In the genomic region with DNA sequence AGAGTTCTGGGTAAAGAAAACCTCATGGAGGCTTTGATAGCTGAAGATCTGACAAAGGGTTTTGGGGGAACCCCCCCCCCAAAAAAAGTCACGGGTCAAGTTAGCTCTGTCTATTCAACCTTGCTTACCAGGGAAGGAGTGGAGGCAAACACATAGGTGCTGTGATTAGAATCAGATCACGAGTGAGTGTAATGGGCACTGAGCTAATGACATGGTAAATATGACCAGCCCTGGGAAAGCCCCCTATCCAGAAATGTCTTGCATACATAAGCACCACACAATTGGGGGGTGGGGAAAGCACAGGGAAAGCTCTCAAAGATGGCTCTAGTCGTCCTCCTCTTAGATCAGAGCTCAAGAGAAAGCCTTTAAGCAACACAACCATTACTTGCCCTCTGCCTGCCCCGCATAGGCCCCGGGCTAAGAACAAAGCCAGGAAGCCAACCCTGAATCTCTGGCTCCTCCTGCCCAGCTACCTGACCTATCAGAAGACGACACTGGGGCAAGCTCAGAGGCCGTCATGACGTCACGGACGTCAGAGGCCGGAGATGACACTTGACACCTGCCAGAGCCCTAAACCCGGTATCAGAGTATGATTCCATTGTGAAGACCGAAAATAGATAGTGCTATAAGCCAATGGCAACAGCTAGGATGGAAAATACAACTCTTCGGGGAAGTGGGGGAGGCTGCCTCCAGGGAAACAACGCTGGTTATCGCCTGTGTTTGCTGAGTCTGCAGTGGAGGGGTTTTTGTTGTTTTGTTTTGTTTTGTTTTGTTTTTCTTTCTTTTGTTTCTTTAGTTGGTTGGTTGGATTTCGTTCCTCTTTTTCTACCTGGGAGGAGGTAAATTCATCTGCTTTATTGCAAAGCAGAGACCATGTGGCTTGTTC, we compare ENCODE assay signal across 14 mouse cellular contexts. TPM values are rescaled to one million over a fixed set of nuclear protein-coding genes. Genes with fewer than 3 reads are reported as not detected.
DNase-seq lines count a peak whose midpoint lies in the region; ATAC-seq and TF ChIP-seq lines count a peak whose summit lies in the region.
"Had no signal": no experiment of that assay in that cellular context is flagged by ENCODE, and none has a peak within 500 bp of the region (broad histone marks: within the 10 kb centered on the region; RNA-seq: fewer than 3 reads in every experiment).

No protein-coding gene starts in this region.

- DNase-seq in kidney, postnatal 0 days (ENCODE audit: low spot score), result peak; percentile 23
- no peak for DNase-seq in kidney, adult 9 months
- DNase-seq in embryo, embryonic 9.5 days (ENCODE audit: extremely low spot score), result peak; percentile 15
- no peak for DNase-seq in liver, postnatal 0 days
- no peak for DNase-seq in left cerebral cortex, postnatal 36 days (ENCODE audit: low spot score in 2 of 2)
- DNase-seq: adrenal gland, adult 8-10 months; cerebellum, adult 9-11 months; midbrain, embryonic 14.5 days had no signal

- ATAC-seq in kidney, postnatal 0 days (replicated peaks; ENCODE audit: low FRiP score, low read depth), result 0 out of 2 replicates have a peak, but pooled peaks have one; percentile 17
- ATAC-seq in heart, embryonic 16.5 days (replicated peaks; ENCODE audit: extremely low read depth, insufficient read depth, low FRiP score), result peak; percentile 89
- peak; percentile 41; the same call in 1 of the 2 replicates for ATAC-seq in liver, postnatal 0 days
- ATAC-seq in forebrain, embryonic 13.5 days, result no peak
- no peak for ATAC-seq in hindbrain, embryonic 16.5 days
- ATAC-seq: forebrain, embryonic 15.5 days; intestine, embryonic 15.5 days had no signal

- no peak for TF ChIP-seq CTCF in kidney, postnatal 0 days (IDR thresholded peaks at IDR 0.05; ENCODE audit: low read depth)
- no peak for TF ChIP-seq CTCF in liver, postnatal 0 days (IDR thresholded peaks at IDR 0.05; ENCODE audit: low read depth)

- no peaks in the 10 kb centered on the region for H3K27me3 ChIP-seq in kidney, postnatal 0 days (ENCODE audit: insufficient read depth, low read length)
- H3K27me3 ChIP-seq in heart, embryonic 16.5 days (ENCODE audit: control insufficient read depth, insufficient read depth, low read length), result no peaks in the 10 kb centered on the region
- H3K27me3 ChIP-seq in liver, postnatal 0 days (ENCODE audit: insufficient read depth, low read length), result no peaks in the 10 kb centered on the region
- no peaks in the 10 kb centered on the region for H3K27me3 ChIP-seq in forebrain, embryonic 13.5 days
- H3K27me3 ChIP-seq in hindbrain, embryonic 16.5 days (replicated peaks; ENCODE audit: control insufficient read depth, insufficient read depth, low read length), result no peaks in the 10 kb centered on the region
- H3K27me3 ChIP-seq: forebrain, embryonic 15.5 days; intestine, embryonic 15.5 days; limb, embryonic 12.5 days had no signal

- WGBS in kidney, postnatal 0 days, result 50% methylated on average over 17 of the region's 17 CpGs
- 38% methylated on average over 17 of the region's 17 CpGs for WGBS in heart, embryonic 16.5 days
- 59% methylated on average over 17 of the region's 17 CpGs for WGBS in liver, postnatal 0 days (ENCODE audit: insufficient replicate concordance)
- WGBS in forebrain, embryonic 13.5 days, result 69% methylated on average over 17 of the region's 17 CpGs
- WGBS in hindbrain, embryonic 16.5 days, result 68% methylated on average over 17 of the region's 17 CpGs

- no peak overlapping the region for H3K4me2 ChIP-seq in kidney, postnatal 0 days (ENCODE audit: low read length)
- peak overlapping the region; percentile 37 for H3K4me2 ChIP-seq in heart, embryonic 16.5 days (ENCODE audit: low read depth, low read length)
- H3K4me2 ChIP-seq in liver, postnatal 0 days (ENCODE audit: low read depth, low read length), result no peak overlapping the region
- H3K4me2 ChIP-seq in forebrain, embryonic 13.5 days, result no peak overlapping the region
- H3K4me2 ChIP-seq in hindbrain, embryonic 16.5 days (ENCODE audit: low read length), result no peak overlapping the region
- H3K4me2 ChIP-seq: forebrain, embryonic 15.5 days; intestine, embryonic 15.5 days; limb, embryonic 12.5 days had no signal

- H3K4me1 ChIP-seq in kidney, postnatal 0 days (replicated peaks; ENCODE audit: insufficient read depth, low read length), result no peaks in the 10 kb centered on the region
- H3K4me1 ChIP-seq in heart, embryonic 16.5 days (ENCODE audit: control insufficient read depth, insufficient read depth, low read length), result no peaks in the 10 kb centered on the region
- 0 out of 2 replicates have a peak, but pooled peaks cover 4% of the 10 kb centered on the region for H3K4me1 ChIP-seq in liver, postnatal 0 days (ENCODE audit: insufficient read depth)
- H3K4me1 ChIP-seq in forebrain, embryonic 13.5 days, result no peaks in the 10 kb centered on the region
- no peaks in the 10 kb centered on the region for H3K4me1 ChIP-seq in hindbrain, embryonic 16.5 days (ENCODE audit: control insufficient read depth, insufficient read depth, low read depth, low read length)
- H3K4me1 ChIP-seq: forebrain, embryonic 15.5 days; intestine, embryonic 15.5 days had no signal

- H3K9ac ChIP-seq in kidney, postnatal 0 days (ENCODE audit: low read depth, low read length), result no peak overlapping the region
- no peak overlapping the region for H3K9ac ChIP-seq in heart, embryonic 16.5 days (ENCODE audit: low read length)
- H3K9ac ChIP-seq in liver, postnatal 0 days (replicated peaks), result no peak overlapping the region
- H3K9ac ChIP-seq in forebrain, embryonic 13.5 days, result no peak overlapping the region
- no peak overlapping the region for H3K9ac ChIP-seq in hindbrain, embryonic 16.5 days (ENCODE audit: low read depth, low read length)
- H3K9ac ChIP-seq: forebrain, embryonic 15.5 days; intestine, embryonic 15.5 days; limb, embryonic 12.5 days had no signal

- TF ChIP-seq EP300 in liver, postnatal 0 days (IDR thresholded peaks at IDR 0.05; ENCODE audit: low read depth), result no peak

- H3K27ac ChIP-seq in kidney, postnatal 0 days, result no peak overlapping the region
- H3K27ac ChIP-seq in heart, embryonic 16.5 days (ENCODE audit: low read length), result peak overlapping the region; percentile 54
- no peak overlapping the region for H3K27ac ChIP-seq in liver, postnatal 0 days (ENCODE audit: low read depth)
- H3K27ac ChIP-seq in forebrain, embryonic 13.5 days, result no peak overlapping the region
- H3K27ac ChIP-seq in hindbrain, embryonic 16.5 days (ENCODE audit: low read depth, low read length), result no peak overlapping the region
- H3K27ac ChIP-seq: forebrain, embryonic 15.5 days; intestine, embryonic 15.5 days; limb, embryonic 12.5 days had no signal

- no peaks in the 10 kb centered on the region for H3K9me3 ChIP-seq in kidney, postnatal 0 days (replicated peaks; ENCODE audit: low read length)
- no peaks in the 10 kb centered on the region for H3K9me3 ChIP-seq in heart, embryonic 16.5 days (replicated peaks; ENCODE audit: control insufficient read depth, low read length)
- H3K9me3 ChIP-seq in liver, postnatal 0 days (ENCODE audit: low read length), result no peaks in the 10 kb centered on the region
- H3K9me3 ChIP-seq in forebrain, embryonic 13.5 days (replicated peaks), result no peaks in the 10 kb centered on the region
- H3K9me3 ChIP-seq in hindbrain, embryonic 16.5 days (ENCODE audit: control insufficient read depth, low read length), result no peaks in the 10 kb centered on the region
- H3K9me3 ChIP-seq: forebrain, embryonic 15.5 days; intestine, embryonic 15.5 days; limb, embryonic 12.5 days had no signal

- H3K36me3 ChIP-seq in kidney, postnatal 0 days (ENCODE audit: insufficient read depth, low read length), result no peaks in the 10 kb centered on the region
- no peaks in the 10 kb centered on the region for H3K36me3 ChIP-seq in heart, embryonic 16.5 days (ENCODE audit: control insufficient read depth, insufficient read depth)
- no peaks in the 10 kb centered on the region for H3K36me3 ChIP-seq in liver, postnatal 0 days (replicated peaks; ENCODE audit: insufficient read depth, low read length)
- H3K36me3 ChIP-seq in forebrain, embryonic 13.5 days (ENCODE audit: poor library complexity, severe bottlenecking), result no peaks in the 10 kb centered on the region
- H3K36me3 ChIP-seq in hindbrain, embryonic 16.5 days (ENCODE audit: control insufficient read depth, insufficient read depth, low read length), result no peaks in the 10 kb centered on the region
- H3K36me3 ChIP-seq: forebrain, embryonic 15.5 days; intestine, embryonic 15.5 days; limb, embryonic 12.5 days had no signal

- H3K4me3 ChIP-seq in kidney, postnatal 0 days (replicated peaks; ENCODE audit: low read depth, low read length), result no peak overlapping the region
- H3K4me3 ChIP-seq in heart, embryonic 16.5 days (ENCODE audit: low read length), result no peak overlapping the region
- H3K4me3 ChIP-seq in liver, postnatal 0 days (ENCODE audit: low read depth, low read length), result no peak overlapping the region
- H3K4me3 ChIP-seq in forebrain, embryonic 13.5 days, result no peak overlapping the region
- H3K4me3 ChIP-seq in hindbrain, embryonic 16.5 days (ENCODE audit: low read length), result no peak overlapping the region
- H3K4me3 ChIP-seq: forebrain, embryonic 15.5 days; intestine, embryonic 15.5 days; limb, embryonic 12.5 days had no signal

- intact Hi-C loops in left cerebral cortex, postnatal 36 days (cut with DNase I), result loop anchor here (5.0 kb wide), 1 partner anchor 39 kb away; no protein-coding TSS in a partner anchor

RNA-seq across cellular contexts. Expression of gene Il10, which starts 16.4 kb away (rescaled TPM):
- 0.14 TPM in 1 of 2 replicates, not detected in the other for polyA plus RNA-seq in kidney, postnatal 0 days (2015; fragmentation: Nextera tagmentation; extraction: Ambion mirVana)
- polyA plus RNA-seq in heart, embryonic 16.5 days (2015; fragmentation: Nextera tagmentation; extraction: Ambion mirVana), result 0.11 and 0.14 TPM in 2 replicates
- 0.19 TPM in 1 of 2 replicates, not detected in the other for polyA plus RNA-seq in liver, postnatal 0 days (2015; fragmentation: Nextera tagmentation; extraction: Ambion mirVana)
- not detected for total RNA-seq in left cerebral cortex, postnatal 36 days (2021)
- not detected in 2 replicates for polyA plus RNA-seq in forebrain, embryonic 13.5 days (2015; fragmentation: Nextera tagmentation; extraction: Ambion mirVana)
- polyA plus RNA-seq in hindbrain, embryonic 16.5 days (2015; fragmentation: Nextera tagmentation; extraction: Ambion mirVana), result 0.16 TPM in 1 of 2 replicates, not detected in the other
- polyA plus RNA-seq: forebrain, embryonic 15.5 days; intestine, embryonic 15.5 days; midbrain, embryonic 14.5 days had no signal

Comparison
In these comparisons a context has a peak if more than half of its experiments do, and no peak if none do; other contexts are left out.
1. DNase-seq: peak in kidney, postnatal 0 days (single experiment) and embryo, embryonic 9.5 days (single experiment); none in kidney, adult 9 months (single experiment), liver, postnatal 0 days (single experiment) and left cerebral cortex, postnatal 36 days (0 of 2).
2. ATAC-seq: peak in kidney, postnatal 0 days (single experiment), heart, embryonic 16.5 days (single experiment) and liver, postnatal 0 days (single experiment); none in forebrain, embryonic 13.5 days (single experiment) and hindbrain, embryonic 16.5 days (single experiment).